Mouse (Mus musculus) heart, adult 2 months (tissue): ENCODE data around the gene Snx27. TPM values are rescaled to one million over a fixed set of nuclear protein-coding genes. Genes with fewer than 3 reads are reported as not detected.

Experiments
- DNase-seq, 2 experiments: peaks; one replicate each; pipeline ENCODE4 v3.0.0; 2021
- H3K27ac ChIP-seq: fragments of 200-600 bp; 2 replicates; pipeline ENCODE4 v1.8.1; 2022
- H3K27me3 ChIP-seq: fragments of 200-500 bp; 2 replicates; pipeline ENCODE4 v1.6.1; 2012; ENCODE audit warnings: mild to moderate bottlenecking, low read length, inconsistent platforms, mixed read lengths; ENCODE audit not compliant: control insufficient read depth, insufficient read depth
- H3K36me3 ChIP-seq: fragments of 200-500 bp; 2 replicates; pipeline ENCODE4 v1.6.1; 2012; ENCODE audit warnings: low read length, inconsistent platforms; ENCODE audit not compliant: control insufficient read depth, insufficient read depth
- H3K4me1 ChIP-seq: fragments of 200-500 bp; 2 replicates; pipeline ENCODE4 v1.6.1; 2011; ENCODE audit warnings: low read length; ENCODE audit not compliant: control insufficient read depth, insufficient read depth
- H3K4me3 ChIP-seq: fragments of 200-600 bp; 2 replicates; pipeline ENCODE4 v1.8.1; 2022
- H3K79me2 ChIP-seq: fragments of 200-500 bp; replicated peaks from 2 replicates; pipeline ENCODE4 v1.6.1; 2012; ENCODE audit warnings: mild to moderate bottlenecking, inconsistent platforms, low read length, moderate library complexity, mixed read lengths; ENCODE audit not compliant: control insufficient read depth, insufficient read depth
- H3K9ac ChIP-seq: fragments of 200-500 bp; 2 replicates; pipeline ENCODE4 v1.6.1; 2012; ENCODE audit warnings: low read depth, mild to moderate bottlenecking, control low read depth, inconsistent platforms, low read length, mixed read lengths
- CTCF ChIP-seq: fragments of 200-600 bp; IDR thresholded peaks from 2 replicates; pipeline ENCODE4 v1.8.1; 2022; ENCODE audit warnings: antibody characterized with exemption, mild to moderate bottlenecking, moderate library complexity
- EP300 ChIP-seq: fragments of 200-500 bp; IDR thresholded peaks from 2 replicates; pipeline ENCODE4 v1.6.1; 2011; ENCODE audit warnings: low read depth, low read length, control low read depth; ENCODE audit not compliant: insufficient read depth
- POLR2A ChIP-seq: fragments of 200-500 bp; IDR thresholded peaks from 2 replicates; pipeline ENCODE4 v1.6.1; 2011; ENCODE audit warnings: mild to moderate bottlenecking, low read depth, low read length, control low read depth; ENCODE audit not compliant: insufficient read depth
- WGBS: fragments of 180-500 bp; shearing (Covaris S2); methylation state at CpG from one replicate; pipeline ENCODE4 v1.1.7; 2018; 5-methylcytosine and 5-hydroxymethylcytosine counted together
- intact Hi-C: fragments of 180-260 bp; cut with DNase I; formaldehyde crosslinking; loops from one replicate; pipeline ENCODE4 v1.15.1; 2025
- polyA plus RNA-seq: library from polyadenylated mRNA; depleted of rRNA; stranded (reverse); fragments of >200 nt; gene quantifications from 2 replicates; pipeline ENCODE4 v1.2.3, GENCODE M21; 2012
- total RNA-seq, 2 experiments: library from RNA; stranded (reverse); gene quantifications; 2 replicates each; pipeline ENCODE4 v1.2.3; 2021

The Snx27 gene
- total and polyA plus RNA-seq, 3 experiments = 7.5 to 29.0 (median 27.4) TPM

DNA sequence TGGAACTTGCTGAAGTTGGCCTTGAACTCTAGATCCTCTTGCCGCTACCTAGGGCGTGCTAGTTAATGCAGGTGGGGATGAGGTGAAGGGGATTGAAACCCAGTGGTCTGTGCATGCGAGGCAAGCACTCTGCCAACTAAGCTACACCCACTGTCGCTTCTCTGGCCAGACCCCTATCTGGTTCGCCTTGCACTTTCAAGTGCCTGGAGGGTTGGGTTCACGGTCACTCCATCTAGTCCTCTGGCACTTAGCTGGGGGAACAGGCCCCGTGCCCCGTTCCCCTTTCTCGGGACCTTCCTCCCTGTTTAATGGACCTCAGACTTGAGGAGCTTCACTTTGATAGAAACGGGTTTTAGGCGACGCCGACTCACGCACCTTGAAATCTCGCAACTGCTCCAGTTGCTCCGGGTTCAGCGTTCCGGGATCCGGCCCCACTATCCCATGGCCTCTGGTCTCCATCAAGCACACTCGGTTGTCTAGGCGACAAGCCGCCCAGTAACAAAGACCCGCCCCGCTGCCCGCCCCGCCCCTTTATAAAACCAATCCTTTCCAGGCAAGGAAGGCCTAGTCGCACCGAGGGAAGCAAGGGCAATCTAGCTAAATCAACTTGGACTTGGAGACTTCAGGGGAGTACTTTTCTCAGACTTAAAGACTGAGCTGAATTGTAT, 109.9 kb downstream of the Snx27 start:
- intact Hi-C loops = no loop called here
- H3K36me3 ChIP-seq = no peaks in the 10 kb centered on the region
- peak overlapping the region; percentile 49; the same call in 1 of the 2 replicates for H3K27ac ChIP-seq
- no peaks in the 10 kb centered on the region for H3K79me2 ChIP-seq
- H3K4me1 ChIP-seq = no peaks in the 10 kb centered on the region; the same call in 1 of the 2 replicates
- 14% methylated on average over 28 of the region's 28 CpGs for WGBS
- H3K4me3 ChIP-seq = no peak overlapping the region
- TF ChIP-seq CTCF (no peak), POLR2A (no peak), EP300 (no peak)
- no peak overlapping the region for H3K9ac ChIP-seq
- H3K27me3 ChIP-seq = no peaks in the 10 kb centered on the region
- peak; percentile 34 to 43 for DNase-seq

DNA sequence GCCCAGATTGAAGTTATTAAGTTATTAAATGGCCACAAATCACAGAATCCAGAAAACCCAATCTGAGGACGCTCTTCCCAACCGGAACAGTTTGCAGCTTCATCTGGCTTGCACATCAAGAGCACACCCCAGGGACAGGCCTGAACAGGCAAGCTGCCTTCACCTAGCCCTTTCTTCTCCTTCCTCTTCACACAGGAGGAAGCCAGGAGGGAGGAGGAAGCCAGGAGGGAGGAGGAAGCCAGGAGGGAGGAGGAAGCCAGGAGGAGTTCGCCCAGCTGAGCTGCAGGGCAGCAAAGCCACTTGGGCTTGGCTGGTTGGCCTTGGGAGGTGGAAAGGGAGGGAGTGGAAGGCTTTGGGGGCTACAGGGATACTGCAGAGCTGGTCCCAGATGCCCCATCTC, 113.6 kb downstream of the Snx27 start:
- TF ChIP-seq POLR2A (no peak), CTCF (no peak), EP300 (no peak)
- Histone ChIP-seq H3K79me2 (no peaks in the 10 kb centered on the region), H3K36me3 (no peaks in the 10 kb centered on the region), H3K9ac (no peak overlapping the region), H3K4me3 (no peak overlapping the region), H3K27ac (no peak overlapping the region), H3K27me3 (no peaks in the 10 kb centered on the region), H3K4me1 (no peaks in the 10 kb centered on the region; the same call in 1 of the 2 replicates)
- no peak for DNase-seq
- WGBS = 53% methylated on average over 3 of the region's 3 CpGs
- intact Hi-C loops = no loop called here

- no peak for TF ChIP-seq EP300
- no peak for TF ChIP-seq POLR2A
- no peak for TF ChIP-seq CTCF
- WGBS = 84% methylated on average over 13 of the region's 13 CpGs
- intact Hi-C loops = no loop called here
- Histone ChIP-seq H3K4me3 (no peak overlapping the region), H3K27me3 (no peaks in the 10 kb centered on the region), H3K9ac (no peak overlapping the region), H3K79me2 (no peaks in the 10 kb centered on the region), H3K4me1 (no peaks in the 10 kb centered on the region), H3K27ac (no peak overlapping the region), H3K36me3 (no peaks in the 10 kb centered on the region)
- no peak for DNase-seq
Observed at GRCm38 (mm10) chr3:94465632-94466430, 116.7 kb downstream of the Snx27 start.

DNA sequence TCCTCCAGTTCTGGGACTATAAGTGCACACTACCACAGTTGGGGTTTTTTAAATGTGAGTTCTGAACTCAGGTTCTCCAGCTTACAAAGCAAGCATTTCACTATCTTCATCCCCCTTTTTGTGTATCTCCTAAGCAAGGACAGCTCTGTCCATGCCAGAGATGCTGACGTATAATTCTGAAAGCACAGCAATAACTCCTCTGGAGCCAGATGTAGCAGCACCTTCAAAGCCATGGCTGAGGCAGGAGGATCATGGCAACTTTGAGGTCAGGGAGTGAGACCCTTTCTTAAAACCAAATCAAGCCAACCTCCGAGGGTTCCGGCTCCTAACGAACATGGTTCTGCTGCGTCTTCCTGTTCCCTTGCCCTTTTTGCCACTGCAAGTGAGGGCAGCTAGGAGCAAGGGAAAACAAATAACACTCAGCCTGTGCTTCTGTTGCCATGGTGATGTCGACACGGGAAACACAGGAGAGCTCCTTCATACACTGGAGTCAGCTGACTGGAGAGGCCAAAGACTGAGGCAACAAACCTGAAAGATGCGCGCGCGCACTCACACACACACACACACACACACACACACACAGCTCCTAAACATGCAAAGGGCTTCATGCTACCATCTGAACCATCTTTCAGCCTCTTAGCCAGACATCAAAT, 118.5 kb downstream of the Snx27 start:
- TF ChIP-seq POLR2A (no peak), CTCF (no peak), EP300 (no peak)
- intact Hi-C loops = no loop called here
- H3K36me3 ChIP-seq = no peaks in the 10 kb centered on the region
- H3K4me3 ChIP-seq = no peak overlapping the region
- no peaks in the 10 kb centered on the region for H3K79me2 ChIP-seq
- no peak for DNase-seq
- no peaks in the 10 kb centered on the region for H3K27me3 ChIP-seq
- no peaks in the 10 kb centered on the region for H3K4me1 ChIP-seq
- H3K27ac ChIP-seq = no peak overlapping the region
- no peak overlapping the region for H3K9ac ChIP-seq
- 57% methylated on average over 11 of the region's 11 CpGs for WGBS

DNA sequence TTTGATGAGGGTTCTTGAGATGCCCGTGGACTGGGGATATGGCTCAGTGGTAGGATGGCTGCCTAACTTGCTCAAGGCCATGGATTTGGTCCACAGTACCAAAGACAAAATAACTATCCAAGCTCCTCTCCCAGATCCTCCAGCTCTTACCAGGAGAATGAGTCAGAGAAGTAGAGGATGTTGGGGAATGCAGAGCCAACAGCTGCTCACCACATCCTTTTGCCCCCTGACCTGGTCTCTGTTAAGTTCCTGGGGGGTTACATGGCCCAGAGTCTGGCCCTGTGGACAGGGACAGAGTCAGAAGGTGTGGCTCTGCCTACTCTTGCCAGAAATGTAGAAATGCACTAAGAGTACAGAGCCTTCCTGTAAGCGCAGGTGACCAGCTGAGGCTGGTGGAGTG, 122.7 kb downstream of the Snx27 start:
- DNase-seq = no peak
- TF ChIP-seq POLR2A (no peak), EP300 (no peak), CTCF (no peak)
- H3K27me3 ChIP-seq = no peaks in the 10 kb centered on the region
- no peaks in the 10 kb centered on the region for H3K36me3 ChIP-seq
- 86% methylated on average over 2 of the region's 2 CpGs for WGBS
- no peak overlapping the region for H3K9ac ChIP-seq
- H3K27ac ChIP-seq = no peak overlapping the region
- intact Hi-C loops = loop anchor here (5.0 to 10.0 kb wide), 3 partner anchors 93 to 385 kb away; partner anchors contain the start of gene Snx27
- no peaks in the 10 kb centered on the region for H3K4me1 ChIP-seq
- H3K79me2 ChIP-seq = no peaks in the 10 kb centered on the region
- H3K4me3 ChIP-seq = no peak overlapping the region
